Mouse (Mus musculus) left cerebral cortex, adult 11 months (tissue): ENCODE data around the gene Dapk3.

Source experiments
- DNase-seq: peaks from one replicate; pipeline ENCODE4 v3.0.0; 2022; ENCODE audit warnings: low spot score

Dapk3 gene

DNA sequence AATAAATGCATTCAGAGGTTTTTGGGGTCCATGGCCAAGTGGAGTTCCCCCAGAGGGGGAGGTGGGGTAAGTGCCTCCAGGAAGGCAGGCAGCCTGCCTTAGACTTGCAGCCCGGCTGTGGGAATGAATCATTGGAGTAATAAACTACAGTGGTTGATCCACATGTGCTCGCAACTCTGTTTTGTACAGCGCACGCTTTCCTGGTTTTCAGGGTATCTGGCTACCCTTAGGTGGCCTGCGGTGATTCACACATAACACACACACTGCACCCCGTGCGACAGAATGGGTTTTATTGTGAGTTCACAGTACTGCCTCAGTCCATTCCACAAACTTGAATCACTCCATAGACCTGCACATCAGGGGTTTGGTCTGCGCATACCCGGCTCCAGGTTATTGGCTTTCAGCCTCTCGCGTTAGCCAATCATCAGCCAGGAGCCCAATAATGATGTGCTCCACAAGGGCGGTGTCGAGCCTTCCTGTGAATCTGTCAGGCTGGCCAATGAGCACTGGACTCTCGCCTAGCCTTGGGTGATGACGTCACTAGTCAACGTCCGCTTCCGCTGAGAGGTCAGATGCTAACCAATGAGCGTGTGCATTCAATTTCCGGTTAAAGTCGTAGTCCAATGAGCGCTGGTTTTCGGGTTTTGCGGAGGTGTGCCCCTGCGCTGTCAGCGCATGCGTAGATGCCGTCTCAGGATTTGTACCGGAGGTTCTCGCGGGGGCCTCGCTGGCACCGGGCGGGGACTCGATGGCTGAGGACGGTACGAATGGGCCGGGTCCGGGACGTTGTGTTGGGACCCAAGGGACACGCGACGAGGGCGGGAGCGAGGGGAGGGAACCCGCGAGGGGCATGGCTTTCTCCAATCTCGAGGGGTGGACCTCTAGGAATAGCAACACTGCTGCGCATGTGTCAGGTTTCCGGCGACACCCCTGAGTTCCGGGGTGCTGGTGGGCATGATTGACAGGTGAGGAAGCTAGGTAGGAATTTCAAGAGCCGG, at the start of gene Dapk3:
Gene Dapk3 (plus strand): TSS at position 670 of the 998 bp plus-strand sequence.
- DNase-seq, result peak; percentile 97

DNA sequence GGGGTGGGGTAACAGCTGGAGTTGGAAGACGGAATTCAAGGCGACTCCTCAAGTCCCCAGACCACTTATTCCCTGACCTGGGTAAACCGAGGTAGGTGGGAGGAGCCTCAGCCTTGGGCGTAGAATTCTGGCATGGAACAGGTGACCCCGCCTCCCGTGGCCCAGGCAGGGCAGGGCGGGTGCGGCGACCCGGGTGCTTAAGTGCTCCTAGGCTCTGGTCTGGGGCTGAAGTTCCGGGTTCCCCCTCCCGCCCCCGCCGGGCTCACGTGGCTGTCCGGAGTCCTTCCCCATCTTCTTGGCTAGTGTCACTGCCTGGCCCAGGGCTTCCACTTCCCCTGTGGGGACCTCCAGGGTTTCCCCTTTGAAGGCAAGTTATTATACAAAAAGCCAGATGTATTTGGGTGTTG, 48.6 kb upstream of the Dapk3 start:
- no peak for DNase-seq

DNA sequence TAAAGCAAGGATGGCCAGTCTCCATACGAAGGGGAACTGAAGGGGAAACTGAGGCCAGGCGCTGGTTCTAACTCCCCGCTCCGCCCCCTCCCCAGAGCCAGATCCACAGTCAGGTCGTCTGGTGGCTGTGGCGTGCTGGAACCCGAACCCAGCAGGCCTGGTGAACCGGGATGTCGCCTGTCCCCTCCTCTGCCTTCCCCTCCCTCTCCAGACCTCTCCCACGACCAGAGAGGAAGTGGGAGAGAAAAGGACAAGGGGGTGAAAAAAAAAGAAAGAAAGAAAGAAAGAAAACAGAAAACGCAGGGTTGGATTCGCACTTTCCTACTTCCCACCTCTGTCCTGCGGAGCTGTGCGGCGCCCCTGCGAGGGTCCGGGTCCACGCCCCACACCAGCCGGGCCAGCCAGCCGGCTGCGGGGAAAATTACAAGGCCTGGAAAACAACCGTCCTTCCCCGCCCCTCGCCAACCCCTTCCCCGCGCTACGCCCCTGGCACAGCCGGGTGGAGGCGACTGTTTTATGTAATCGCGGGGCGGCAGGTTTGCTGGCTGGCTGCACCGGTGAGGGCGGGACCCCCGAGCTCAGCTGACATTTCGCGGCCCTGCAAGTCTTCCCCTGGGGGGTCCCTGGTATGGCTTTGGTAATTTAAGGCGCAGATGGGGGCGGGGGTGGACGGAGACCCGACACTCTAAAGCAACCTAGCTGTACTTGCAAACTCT, 47.7 kb upstream of the Dapk3 start, which contains the start of gene Zbtb7a:
Gene Zbtb7a (plus strand): TSS at position 255 of the 716 bp plus-strand sequence.
- no peak for DNase-seq

DNA sequence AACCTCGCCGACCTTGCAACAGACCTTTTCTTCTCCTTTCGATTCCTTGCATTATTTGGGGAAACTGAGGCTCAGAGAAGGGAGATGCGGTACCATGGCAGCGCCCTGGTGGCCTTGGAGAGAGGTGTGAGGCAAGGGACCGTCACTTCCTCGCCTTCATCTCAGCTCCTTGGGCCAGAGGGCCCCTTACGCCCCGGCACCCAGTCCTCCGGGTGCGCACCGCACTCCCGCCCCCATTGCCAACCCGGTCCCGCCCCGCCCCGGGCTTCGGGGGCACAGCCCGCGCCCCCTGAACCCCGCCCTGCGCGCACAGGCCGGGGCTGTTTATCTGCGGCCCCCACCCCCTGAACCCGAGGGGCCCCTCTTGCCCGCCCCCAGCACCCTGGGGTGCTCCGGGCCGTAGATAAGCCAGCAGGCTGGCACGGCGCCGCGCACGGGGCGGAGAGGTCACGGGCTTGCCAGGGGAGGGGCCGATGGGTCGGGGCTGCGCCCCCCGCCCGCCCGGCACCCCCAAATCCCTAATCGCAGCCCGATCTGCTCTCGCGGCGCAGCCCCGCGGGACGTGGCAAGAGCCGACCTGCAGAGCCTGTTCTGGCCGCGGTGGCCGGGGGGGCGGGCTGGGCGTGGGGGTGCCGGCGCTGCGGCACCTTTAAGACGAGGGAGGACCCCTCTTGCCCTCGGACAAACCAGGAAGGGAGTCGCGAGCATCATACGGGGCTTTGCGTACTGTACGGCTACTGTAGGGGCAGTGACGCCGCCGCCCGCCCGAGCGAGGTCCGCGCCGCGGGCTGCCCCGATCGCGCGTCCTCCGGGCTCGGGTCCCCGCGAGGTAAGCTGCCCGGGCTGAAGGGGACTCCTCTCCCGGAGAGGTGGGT, 46.7 kb upstream of the Dapk3 start:
- DNase-seq, result peak; percentile 60

DNA sequence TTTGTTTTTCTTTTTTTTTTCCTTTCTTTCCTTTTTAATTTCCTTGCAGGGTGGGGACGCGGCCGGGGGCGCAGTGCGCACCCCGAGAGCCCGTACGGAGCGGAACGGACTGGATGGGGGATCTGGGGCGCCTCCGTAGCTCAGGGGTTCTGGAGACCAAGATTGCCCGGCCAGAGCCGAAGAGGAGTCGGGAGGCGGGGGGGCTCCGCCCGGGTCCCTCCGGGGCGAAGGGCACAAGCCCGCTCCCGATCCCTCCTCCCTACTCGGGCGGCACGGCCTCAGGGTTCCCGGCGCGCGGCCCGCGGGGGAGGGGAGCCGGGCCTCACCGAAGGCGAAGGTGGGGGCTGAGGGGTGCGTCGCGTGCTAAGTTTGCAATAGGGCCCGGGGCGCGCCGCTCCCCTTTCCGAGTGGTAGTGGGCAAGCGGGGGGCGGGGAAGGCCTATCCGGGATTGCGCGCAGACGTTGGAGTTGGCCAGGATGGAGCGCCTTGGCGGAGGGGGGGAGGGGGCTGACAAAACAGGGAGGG, 46.0 kb upstream of the Dapk3 start:
- DNase-seq, result no peak

DNA sequence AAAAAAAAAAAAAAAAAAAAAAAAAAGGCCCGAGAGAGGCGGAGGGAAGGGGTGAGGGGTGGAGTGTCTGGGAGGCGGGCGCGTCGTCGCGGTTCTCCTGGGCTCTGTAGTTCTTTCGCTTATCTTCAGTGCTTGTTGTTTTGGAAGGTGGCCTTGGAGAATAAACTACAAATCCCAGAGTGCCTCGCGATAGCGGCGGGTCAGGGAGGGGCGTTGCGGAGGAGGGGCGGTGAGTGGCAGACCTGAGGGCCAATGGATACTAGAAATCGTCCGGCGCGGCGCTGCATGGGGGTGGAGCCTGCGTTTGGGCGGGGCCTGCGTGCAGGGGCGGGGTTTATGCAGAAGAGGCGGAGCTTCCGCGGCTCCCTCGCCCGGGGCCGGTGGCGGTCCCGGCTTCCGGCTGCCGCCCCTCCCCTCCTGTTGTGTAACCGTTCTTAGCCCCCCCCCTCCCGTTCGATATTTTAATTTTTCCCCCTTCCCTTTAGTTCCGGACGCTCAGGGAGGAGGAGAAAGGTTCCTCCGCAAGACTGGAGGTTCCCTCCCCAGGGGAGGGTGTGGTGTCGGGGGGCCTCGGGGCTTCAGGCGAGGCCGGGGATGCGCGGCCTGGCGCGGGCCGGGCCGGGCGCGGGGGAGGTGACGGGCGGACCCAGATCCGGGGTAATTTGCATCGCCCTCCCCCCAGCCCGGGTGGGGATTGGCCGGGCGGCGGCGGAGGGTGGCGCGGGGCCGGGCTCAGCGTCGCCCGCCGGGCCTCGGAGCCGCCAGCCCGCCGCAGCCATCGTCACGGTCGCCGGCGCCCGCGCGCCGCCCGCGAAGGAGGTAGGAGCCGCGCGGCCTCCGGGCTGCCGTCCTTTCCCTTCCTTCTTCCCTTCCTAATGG, 45.3 kb upstream of the Dapk3 start:
- peak; percentile 98 for DNase-seq

DNA sequence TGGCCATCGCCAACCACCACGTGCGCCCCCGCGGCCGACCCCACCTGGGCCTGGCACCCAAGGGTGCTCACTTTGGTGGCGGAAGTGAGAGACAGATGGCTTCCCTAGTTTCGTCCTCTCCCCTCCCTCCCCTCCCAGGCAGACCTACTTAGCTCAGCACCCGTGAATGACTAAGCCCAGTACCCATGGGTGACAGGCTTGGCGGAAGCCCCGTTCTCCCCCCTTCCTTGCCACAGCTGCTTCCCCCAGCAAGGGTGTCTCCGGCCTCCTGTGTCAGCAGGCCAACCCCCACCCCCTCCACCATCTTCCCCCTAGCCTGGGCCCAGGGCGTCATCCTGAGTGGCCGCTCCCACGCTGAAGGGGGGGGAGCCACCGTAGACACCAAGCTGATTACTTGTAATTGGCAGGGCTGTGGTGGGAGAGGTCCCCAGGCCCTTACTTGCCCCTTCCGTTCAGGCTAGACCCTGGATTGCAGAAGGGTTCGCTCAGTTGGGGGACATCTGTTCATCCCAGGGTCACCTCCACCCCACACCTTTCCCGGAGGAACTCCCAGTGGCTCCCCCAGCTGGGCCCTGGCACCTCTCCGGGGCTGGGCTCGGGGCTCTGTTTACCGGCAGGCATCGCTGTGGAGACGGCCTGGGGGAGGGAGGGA, 44.5 kb upstream of the Dapk3 start:
- DNase-seq, result no peak

DNA sequence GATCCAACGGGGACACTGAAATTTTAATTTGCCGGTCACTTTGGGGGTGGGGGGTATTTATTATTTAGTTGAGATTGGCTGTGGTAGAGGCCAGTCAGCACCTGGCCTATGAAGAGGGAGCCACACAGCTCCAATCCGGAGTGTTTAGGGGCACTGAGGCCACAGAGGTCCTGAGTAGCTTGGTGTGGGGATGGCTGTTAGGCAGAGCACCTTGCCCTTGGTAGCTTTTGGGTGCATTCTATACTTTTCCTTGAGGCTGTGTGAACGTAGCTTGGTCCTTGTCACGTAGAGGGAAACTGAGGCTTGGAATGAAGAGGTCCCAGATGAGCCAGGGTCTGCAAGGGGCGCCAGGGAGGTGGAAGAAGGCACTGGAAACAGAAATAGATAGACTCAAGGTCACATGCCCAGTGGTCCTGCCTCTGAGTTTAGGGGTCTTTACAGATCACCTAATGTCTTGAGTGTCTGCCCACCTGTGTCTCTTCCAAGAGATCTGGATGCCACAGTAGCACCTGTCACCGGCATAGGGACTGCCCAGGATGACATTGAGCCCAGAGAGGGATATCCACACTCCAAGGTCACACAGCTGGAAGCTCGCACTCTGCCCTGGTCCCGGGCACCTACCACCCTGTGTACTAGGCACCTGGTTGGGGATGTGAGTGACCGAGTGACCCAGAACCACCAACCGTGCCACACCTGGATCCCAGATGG, 43.8 kb upstream of the Dapk3 start:
- no peak for DNase-seq

DNA sequence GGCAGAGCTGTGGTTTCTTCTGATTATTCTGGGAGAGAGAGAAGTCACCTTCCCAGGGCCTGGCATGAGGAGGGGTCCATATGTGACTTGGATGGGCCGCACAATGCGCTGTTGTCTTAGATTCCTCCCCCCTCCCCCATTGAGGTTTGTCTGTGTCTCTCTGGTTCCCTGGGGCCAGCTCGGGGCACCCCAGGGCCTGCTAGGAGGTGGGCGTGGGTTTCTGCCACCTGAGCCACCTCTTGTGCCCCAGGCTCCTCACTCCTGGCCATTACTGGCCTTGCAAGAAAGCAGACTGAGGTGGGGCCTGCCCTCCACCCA, 43.3 kb upstream of the Dapk3 start:
- DNase-seq, result no peak

DNA sequence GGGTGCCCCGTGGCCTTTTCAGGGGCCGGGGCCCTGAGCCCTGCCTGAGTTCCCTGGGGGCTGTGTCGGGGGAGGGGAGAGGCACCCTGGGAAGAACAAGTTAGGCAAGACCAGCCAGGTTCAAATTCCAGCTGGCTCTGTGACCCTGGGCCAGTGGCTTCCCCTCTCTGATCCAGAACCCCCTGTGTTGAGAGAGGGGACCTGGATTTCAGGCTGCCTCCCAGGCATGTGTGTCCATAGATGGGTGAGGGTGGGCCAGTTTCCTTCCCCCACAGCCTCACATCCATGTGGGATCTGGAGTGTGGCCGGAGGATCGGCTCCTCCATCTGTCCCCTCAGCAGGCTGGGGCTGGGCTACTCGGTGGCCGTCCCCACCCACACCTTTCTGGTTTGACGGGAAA, 42.8 kb upstream of the Dapk3 start:
- DNase-seq, result no peak

DNA sequence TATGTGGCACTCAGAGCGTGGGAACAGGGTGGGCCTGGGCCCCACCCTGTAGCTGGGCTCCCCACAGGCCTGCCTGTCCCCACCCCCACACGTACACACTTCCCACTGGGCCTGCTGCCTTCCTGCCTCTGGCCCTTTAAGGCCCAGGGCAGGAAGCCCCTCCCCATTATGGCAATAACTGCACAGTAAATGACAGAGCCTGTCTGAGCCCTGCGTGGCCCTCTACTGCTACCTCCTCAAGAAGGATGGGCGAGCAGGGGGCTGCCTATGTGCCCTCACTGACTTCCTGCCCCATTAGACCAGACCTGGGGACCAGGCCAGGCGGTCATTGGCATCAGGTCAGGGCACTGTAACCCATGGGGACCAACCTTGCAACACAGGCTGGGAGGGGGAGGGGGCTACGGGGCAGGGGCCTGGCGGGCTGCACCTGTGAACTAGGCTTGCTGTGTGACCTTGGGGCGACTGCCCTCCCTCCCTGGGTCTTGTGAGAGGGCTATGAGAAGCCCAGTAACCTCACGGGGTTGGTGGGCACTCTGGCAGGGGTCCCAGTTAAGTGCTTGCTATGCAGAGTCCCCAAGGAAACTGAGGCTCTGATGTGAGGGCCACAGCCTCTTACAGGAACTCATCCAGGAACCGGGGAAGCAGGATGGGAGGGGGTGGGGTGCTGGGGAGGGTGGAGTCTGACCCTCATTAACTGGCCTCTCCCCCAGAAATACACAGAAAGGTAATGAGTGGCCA, 41.9 kb upstream of the Dapk3 start:
- DNase-seq, result no peak

DNA sequence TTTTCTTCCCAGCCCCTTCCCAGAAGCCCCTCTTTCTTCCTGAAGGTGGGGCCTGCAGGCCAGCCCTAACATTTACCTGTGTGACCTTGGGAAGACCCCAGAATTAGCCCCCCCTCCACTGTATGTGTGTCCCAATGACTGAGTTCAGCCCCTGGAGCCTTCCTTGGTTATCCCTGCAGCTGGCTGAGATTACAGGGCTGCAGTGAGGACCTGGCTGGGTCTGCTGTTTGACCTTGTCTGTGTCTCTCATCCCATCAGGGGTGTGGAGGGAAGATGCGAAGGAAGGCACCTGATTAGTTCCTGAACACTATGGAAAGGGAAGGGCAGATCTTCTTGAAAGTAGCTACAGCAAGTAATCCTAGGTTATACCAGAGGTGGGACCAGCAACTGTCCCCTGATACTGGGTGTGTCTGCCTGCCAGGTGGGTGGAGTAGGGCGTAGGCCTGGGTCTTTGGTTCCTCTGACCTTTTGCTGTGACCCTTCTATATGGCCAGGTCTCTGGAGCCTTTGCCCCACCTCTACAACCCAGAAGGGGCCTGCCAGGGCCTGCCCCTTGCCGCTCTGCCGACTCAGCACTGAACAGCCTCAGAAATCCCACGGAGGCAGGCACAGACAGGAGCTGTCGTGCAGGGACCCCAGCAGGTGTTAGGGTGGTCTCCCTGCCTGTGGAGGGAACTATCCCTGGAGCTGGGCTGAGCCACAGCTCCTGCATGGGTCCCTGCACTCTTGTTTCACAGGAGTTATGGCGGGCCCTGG, 41.2 kb upstream of the Dapk3 start:
- no peak for DNase-seq

DNA sequence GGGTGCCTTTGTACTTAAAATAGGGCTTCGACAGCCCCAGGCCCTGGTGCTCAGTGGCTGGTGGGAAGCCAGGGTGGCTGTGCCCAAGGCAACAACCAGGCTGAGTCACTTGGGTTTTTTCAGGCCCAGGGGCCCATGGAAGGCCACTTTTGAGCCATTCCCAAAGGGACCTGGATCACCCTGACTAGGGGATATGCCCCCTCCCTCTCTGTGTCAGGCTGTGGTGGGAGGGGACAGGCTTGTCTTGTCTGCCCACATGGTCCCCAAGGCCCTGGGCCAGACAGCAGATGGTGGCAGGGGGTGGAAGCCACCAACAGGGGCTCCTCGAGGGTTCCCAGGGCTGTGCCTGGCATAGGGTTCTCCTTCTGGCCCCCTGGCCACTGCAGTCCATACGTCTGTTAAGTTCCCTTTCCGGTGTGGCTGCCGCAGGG, 40.2 kb upstream of the Dapk3 start:
- no peak for DNase-seq

DNA sequence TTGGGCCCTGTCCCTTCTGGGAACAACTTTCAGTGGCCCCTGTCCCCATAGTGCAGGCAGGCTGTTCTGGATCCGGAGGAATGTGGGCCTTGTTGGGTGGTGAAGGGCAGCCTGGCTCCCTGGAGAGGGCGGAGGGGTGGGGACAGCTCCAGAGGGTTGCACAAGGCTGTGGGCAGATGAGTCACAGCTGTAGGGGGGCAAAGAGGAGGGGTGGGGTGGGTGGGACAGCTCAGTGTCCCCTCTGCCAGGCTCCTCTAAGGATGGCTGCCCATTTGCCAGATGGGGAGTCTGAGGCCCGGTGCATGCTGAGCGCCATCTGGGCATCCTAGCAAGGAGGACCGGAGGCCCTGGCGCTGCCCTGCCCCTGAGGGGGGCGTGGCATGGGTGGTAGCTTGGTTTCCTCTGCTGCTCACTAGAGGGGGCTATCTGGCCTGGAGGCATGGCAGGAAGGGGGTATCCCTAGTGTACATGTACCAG, 39.6 kb upstream of the Dapk3 start:
- no peak for DNase-seq

DNA sequence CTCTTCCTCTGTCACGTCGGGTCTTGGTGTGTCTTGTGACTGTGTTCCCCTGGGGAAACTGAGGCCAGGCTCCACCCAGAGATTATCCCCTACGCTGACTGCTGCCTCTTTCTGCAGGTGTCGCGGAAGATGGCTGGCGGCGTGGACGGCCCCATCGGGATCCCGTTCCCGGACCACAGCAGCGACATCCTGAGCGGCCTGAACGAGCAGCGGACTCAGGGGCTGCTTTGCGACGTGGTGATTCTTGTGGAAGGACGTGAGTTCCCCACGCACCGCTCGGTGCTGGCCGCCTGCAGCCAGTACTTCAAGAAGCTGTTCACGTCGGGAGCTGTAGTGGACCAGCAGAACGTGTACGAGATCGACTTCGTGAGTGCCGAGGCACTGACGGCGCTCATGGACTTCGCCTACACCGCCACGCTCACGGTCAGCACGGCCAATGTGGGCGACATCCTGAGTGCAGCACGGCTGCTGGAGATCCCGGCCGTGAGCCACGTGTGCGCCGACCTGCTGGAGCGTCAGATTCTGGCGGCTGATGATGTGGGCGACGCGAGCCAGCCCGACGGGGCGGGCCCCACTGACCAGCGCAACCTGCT, 38.9 kb upstream of the Dapk3 start:
- DNase-seq, result no peak

DNA sequence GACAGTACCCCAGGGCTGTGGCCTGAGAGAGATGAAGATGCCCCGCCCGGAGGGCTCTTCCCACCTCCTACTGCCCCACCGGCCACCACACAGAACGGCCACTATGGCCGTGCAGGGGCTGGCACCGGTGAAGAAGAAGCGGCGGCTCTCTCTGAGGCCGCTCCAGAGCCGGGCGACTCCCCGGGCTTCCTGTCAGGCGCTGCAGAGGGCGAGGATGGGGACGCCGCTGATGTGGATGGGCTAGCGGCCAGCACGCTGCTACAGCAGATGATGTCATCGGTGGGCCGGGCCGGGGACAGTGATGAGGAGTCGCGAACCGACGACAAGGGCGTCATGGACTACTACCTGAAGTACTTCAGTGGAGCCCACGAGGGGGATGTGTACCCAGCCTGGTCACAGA, 38.1 kb upstream of the Dapk3 start:
- DNase-seq, result no peak

DNA sequence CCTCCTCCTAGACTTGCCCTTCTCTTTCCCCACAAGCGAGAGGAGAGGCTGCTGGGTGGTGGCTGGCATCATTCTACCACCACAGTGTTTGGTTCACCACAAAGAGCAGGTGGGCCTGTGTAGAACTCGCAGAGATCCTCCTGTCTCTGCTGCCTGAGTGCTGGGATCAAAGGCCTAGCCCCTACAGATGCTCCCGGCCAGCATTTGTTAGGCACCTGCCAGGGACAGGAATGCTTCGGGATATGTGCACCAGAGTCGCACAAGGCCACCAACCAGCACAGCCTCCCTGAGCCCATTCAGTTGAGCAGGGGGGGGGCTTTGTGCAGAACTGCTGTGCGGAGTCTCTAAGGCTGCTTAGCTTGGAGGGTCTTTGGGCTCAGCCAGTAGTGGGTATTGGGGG, 37.5 kb upstream of the Dapk3 start:
- DNase-seq, result no peak

DNA sequence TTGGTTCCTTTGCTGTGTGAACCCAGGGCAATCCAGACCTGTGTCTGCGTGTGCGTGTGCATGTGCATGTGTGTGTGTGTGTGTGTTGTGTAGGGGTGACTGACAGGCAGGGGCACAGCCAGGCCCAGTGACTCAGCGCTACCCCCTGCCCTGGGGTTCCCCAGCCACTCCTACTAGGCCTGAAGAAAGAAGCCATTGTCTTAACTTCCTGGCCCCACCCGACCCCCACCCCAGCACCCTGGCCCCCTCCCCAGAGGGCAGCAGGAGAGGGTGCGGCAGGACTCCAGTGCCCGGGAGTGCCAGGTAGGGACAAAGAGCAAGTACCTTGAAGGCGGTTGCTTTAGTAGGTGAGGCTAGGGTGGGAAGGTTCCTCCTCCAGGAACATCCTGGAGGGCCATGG, 37.0 kb upstream of the Dapk3 start:
- no peak for DNase-seq
